Mouse (Mus musculus) gastrocnemius, postnatal 10 days (tissue): ENCODE measurements around the gene Elmo1. TPM values are rescaled to one million over a fixed set of nuclear protein-coding genes. Genes with fewer than 3 reads are reported as not detected.

Experiments
- DNase-seq: peaks from one replicate; pipeline ENCODE4 v3.0.0; 2021; ENCODE audit warnings: mixed read lengths
- long read RNA-seq, 2 experiments: library from polyadenylated mRNA; stranded (forward); transcript quantifications; one replicate each; pipeline ENCODE4 v2.0.0; 2021
- total RNA-seq, 2 experiments: library from RNA; stranded (reverse); gene quantifications; 2 replicates each; pipeline ENCODE4 v1.2.3; 2021

Gene Elmo1
- 10 to 100 TPM; 13.0 to 21.5 TPM for total RNA-seq
- long read RNA-seq, experiment 1, full-length matches to known transcripts, result 13 of 21 reads
- long read RNA-seq, experiment 1, partial matches to known transcripts, result 3 of 21 reads
- long read RNA-seq, experiment 1, other reads (novel, unspliced or antisense), result 5 of 21 reads
- long read RNA-seq, experiment 2, full-length matches to known transcripts, result 7 of 10 reads
- long read RNA-seq, experiment 2, partial matches to known transcripts, result 1 of 10 reads
- long read RNA-seq, experiment 2, other reads (novel, unspliced or antisense), result 2 of 10 reads

- DNase-seq, result no peak
These were observed at the start of gene Elmo1 for GRCm38 (mm10) chr13:20090133-20090710. Gene Elmo1 (plus strand): TSS chr13:20090596.

- no peak for DNase-seq
These were observed 49.1 kb upstream of the Elmo1 start for GRCm38 (mm10) chr13:20041169-20041830.

- no peak for DNase-seq
These were observed 47.5 kb upstream of the Elmo1 start for GRCm38 (mm10) chr13:20042856-20043255.

- no peak for DNase-seq
These were observed 45.0 kb upstream of the Elmo1 start for GRCm38 (mm10) chr13:20045350-20045749.

- no peak for DNase-seq
These were observed 44.6 kb upstream of the Elmo1 start for GRCm38 (mm10) chr13:20045836-20046235.

GRCm38 (mm10) chr13:20046406-20046805, 44.0 kb upstream of the Elmo1 start:
- no peak for DNase-seq

- no peak for DNase-seq
These were observed 42.2 kb upstream of the Elmo1 start for GRCm38 (mm10) chr13:20047926-20048836.

- DNase-seq, result no peak
These were observed 41.6 kb upstream of the Elmo1 start for GRCm38 (mm10) chr13:20048837-20049160.

GRCm38 (mm10) chr13:20049654-20050053, 40.7 kb upstream of the Elmo1 start:
- DNase-seq, result no peak

- no peak for DNase-seq
These were observed 40.2 kb upstream of the Elmo1 start for GRCm38 (mm10) chr13:20050149-20050548.

GRCm38 (mm10) chr13:20057926-20058325, 32.5 kb upstream of the Elmo1 start:
- DNase-seq, result no peak

GRCm38 (mm10) chr13:20061031-20061430, 29.4 kb upstream of the Elmo1 start:
- no peak for DNase-seq

- DNase-seq, result no peak
These were observed 27.1 kb upstream of the Elmo1 start for GRCm38 (mm10) chr13:20063331-20063730.

GRCm38 (mm10) chr13:20072043-20072442, 18.4 kb upstream of the Elmo1 start:
- no peak for DNase-seq

GRCm38 (mm10) chr13:20072994-20073393, 17.4 kb upstream of the Elmo1 start:
- no peak for DNase-seq

GRCm38 (mm10) chr13:20076521-20076920, 13.9 kb upstream of the Elmo1 start:
- no peak for DNase-seq

GRCm38 (mm10) chr13:20077237-20077636, 13.2 kb upstream of the Elmo1 start:
- no peak for DNase-seq

GRCm38 (mm10) chr13:20090711-20091603, 561 bp downstream of the Elmo1 start:
- peak; percentile 70 for DNase-seq

- no peak for DNase-seq
These were observed 1.2 kb downstream of the Elmo1 start for GRCm38 (mm10) chr13:20091604-20091926.

- DNase-seq, result no peak
These were observed 1.9 kb downstream of the Elmo1 start for GRCm38 (mm10) chr13:20092301-20092700.

GRCm38 (mm10) chr13:20093307-20094045, 3.1 kb downstream of the Elmo1 start:
- DNase-seq, result no peak
